Mouse (Mus musculus) olfactory bulb, adult 2 months (tissue): ENCODE measurements around the gene Olfr970.

Experiments used
- CTCF ChIP-seq: fragments of 200-500 bp; IDR thresholded peaks from 2 replicates; pipeline ENCODE4 v1.5.1; 2012; ENCODE audit warnings: low read depth, mild to moderate bottlenecking, low read length, moderate library complexity; ENCODE audit not compliant: insufficient read depth
- POLR2A ChIP-seq: fragments of 200-500 bp; IDR thresholded peaks from 2 replicates; pipeline ENCODE4 v1.6.1; 2012; ENCODE audit warnings: mild to moderate bottlenecking, low read depth, low read length, moderate library complexity; ENCODE audit not compliant: insufficient read depth

DNA sequence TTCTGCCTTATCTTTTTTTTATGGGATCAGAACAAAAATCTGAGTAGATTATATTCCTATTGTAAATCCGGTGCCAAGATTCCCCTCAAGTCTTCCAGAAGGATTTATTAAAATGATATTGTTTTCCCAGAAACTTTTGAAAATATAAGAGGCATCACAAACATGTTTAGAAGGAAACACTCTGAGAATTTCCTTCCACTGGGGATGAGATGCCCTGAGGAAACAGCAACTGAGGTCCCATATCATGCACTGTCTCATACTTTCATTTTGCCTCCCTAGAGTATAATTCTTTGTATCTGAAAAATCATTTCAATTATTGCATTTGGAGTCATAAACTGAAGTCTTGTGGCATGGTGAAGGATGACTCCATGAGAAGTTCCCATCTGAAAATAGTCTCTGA lies 25.5 kb upstream of the Olfr970 start, which contains the start of gene Olfr968:
- TF ChIP-seq CTCF (no peak), POLR2A (no peak)
